Mouse (Mus musculus): ENCODE results near the gene Wbp1. TPM values are rescaled to one million over a fixed set of nuclear protein-coding genes. Genes with fewer than 3 reads are reported as not detected.

The Wbp1 gene
- 199 and 235 TPM in 2 replicates for polyA plus RNA-seq (2012; rRNA removed)

GRCm38 (mm10) chr6:83120930-83121862, at the start of gene Wbp1:
TSS of gene Wbp1 (minus strand) at chr6:83121559.

GRCm38 (mm10) chr6:83165607-83166242, 44.4 kb upstream of the Wbp1 start, which contains the start of gene Dctn1:
TSS of gene Dctn1 (plus strand) at chr6:83165920.

GRCm38 (mm10) chr6:83156259-83156684, 34.9 kb upstream of the Wbp1 start, which contains the start of the genes Wdr54 and 1700003E16Rik:
TSS of gene Wdr54 (minus strand) at chr6:83156397.
TSS of gene 1700003E16Rik (plus strand) at chr6:83156404.

GRCm38 (mm10) chr6:83134951-83135513, 13.7 kb upstream of the Wbp1 start, which contains the start of gene Rtkn:
TSS of gene Rtkn (plus strand) at chr6:83135463.

GRCm38 (mm10) chr6:83125331-83125730, 4.0 kb upstream of the Wbp1 start, which contains the start of gene Ino80b:
TSS of gene Ino80b (minus strand) at chr6:83125431.

GRCm38 (mm10) chr6:83115011-83115671, 6.2 kb downstream of the Wbp1 start, which contains the start of gene Mogs:
TSS of gene Mogs (plus strand) at chr6:83115496.

GRCm38 (mm10) chr6:83108762-83109668, 12.3 kb downstream of the Wbp1 start, which contains the start of gene Mrpl53:
TSS of gene Mrpl53 (plus strand) at chr6:83109040.

GRCm38 (mm10) chr6:83101316-83101687, 20.1 kb downstream of the Wbp1 start, which contains the start of the genes Ccdc142 and Gm42688:
TSS of gene Ccdc142 (plus strand) at chr6:83101601.
TSS of gene Gm42688 (plus strand) at chr6:83101617.

GRCm38 (mm10) chr6:83086121-83087035, 35.0 kb downstream of the Wbp1 start, which contains the start of gene Lbx2:
TSS of gene Lbx2 (plus strand) at chr6:83086367.

GRCm38 (mm10) chr6:83077630-83078323, 43.6 kb downstream of the Wbp1 start, which contains the start of gene Pcgf1:
TSS of gene Pcgf1 (plus strand) at chr6:83077869.

GRCm38 (mm10) chr6:83070247-83070310, 51.3 kb downstream of the Wbp1 start, which contains the start of gene Tlx2:
TSS of gene Tlx2 (minus strand) at chr6:83070293.

Other genes with a start within 250 kb of the Wbp1 start
- gene Sema4f, start 181.8 kb downstream of the Wbp1 start, polyA plus RNA-seq (2012; rRNA removed), result 1.1 and 1.6 TPM in 2 replicates
- gene M1ap, start 174.7 kb downstream of the Wbp1 start, polyA plus RNA-seq (2012; rRNA removed), result 0.44 and 0.59 TPM in 2 replicates
- 11.9 and 13.7 TPM in 2 replicates for gene Dok1, start 88.1 kb downstream of the Wbp1 start, polyA plus RNA-seq (2012; rRNA removed)
- gene Loxl3, start 87.4 kb downstream of the Wbp1 start, polyA plus RNA-seq (2012; rRNA removed), result 5.0 and 5.3 TPM in 2 replicates
- 746 and 821 TPM in 2 replicates for gene Aup1, start 67.0 kb downstream of the Wbp1 start, polyA plus RNA-seq (2012; rRNA removed)
- gene Htra2, start 66.3 kb downstream of the Wbp1 start, polyA plus RNA-seq (2012; rRNA removed), result 51.6 and 61.4 TPM in 2 replicates
- 25.8 and 29.2 TPM in 2 replicates for gene Dqx1, start 63.7 kb downstream of the Wbp1 start, polyA plus RNA-seq (2012; rRNA removed)
- gene Tlx2, start 51.3 kb downstream of the Wbp1 start, polyA plus RNA-seq (2012; rRNA removed), result 5.6 and 9.6 TPM in 2 replicates
- gene Pcgf1, start 43.7 kb downstream of the Wbp1 start, polyA plus RNA-seq (2012; rRNA removed), result 12.9 and 13.3 TPM in 2 replicates
- gene Lbx2, start 35.2 kb downstream of the Wbp1 start, polyA plus RNA-seq (2012; rRNA removed), result 0.57 and 1.5 TPM in 2 replicates
- 11.3 and 12.3 TPM in 2 replicates for gene Ccdc142, start 20.0 kb downstream of the Wbp1 start, polyA plus RNA-seq (2012; rRNA removed)
- 4.3 and 4.6 TPM in 2 replicates for gene Gm42688, start 19.9 kb downstream of the Wbp1 start, polyA plus RNA-seq (2012; rRNA removed)
- gene Mrpl53, start 12.5 kb downstream of the Wbp1 start, polyA plus RNA-seq (2012; rRNA removed), result 69.7 and 85.9 TPM in 2 replicates
- gene Mogs, start 6.1 kb downstream of the Wbp1 start, polyA plus RNA-seq (2012; rRNA removed), result 91.9 and 97.3 TPM in 2 replicates
- gene Ino80b, start 3.9 kb upstream of the Wbp1 start, polyA plus RNA-seq (2012; rRNA removed), result 59.8 and 64.1 TPM in 2 replicates
- 86.7 and 88.4 TPM in 2 replicates for gene Rtkn, start 13.9 kb upstream of the Wbp1 start, polyA plus RNA-seq (2012; rRNA removed)
- 3.4 and 4.4 TPM in 2 replicates for gene Wdr54, start 34.8 kb upstream of the Wbp1 start, polyA plus RNA-seq (2012; rRNA removed)
- 0.46 and 0.72 TPM in 2 replicates for gene 1700003E16Rik, start 34.8 kb upstream of the Wbp1 start, polyA plus RNA-seq (2012; rRNA removed)
- 151 and 162 TPM in 2 replicates for gene Dctn1, start 44.4 kb upstream of the Wbp1 start, polyA plus RNA-seq (2012; rRNA removed)
- 0.21 TPM in 2 replicates for gene Slc4a5, start 98.3 kb upstream of the Wbp1 start, polyA plus RNA-seq (2012; rRNA removed)
- gene Mthfd2, start 204.3 kb upstream of the Wbp1 start, polyA plus RNA-seq (2012; rRNA removed), result 3.2 and 3.3 TPM in 2 replicates
- 32.4 and 35.1 TPM in 2 replicates for gene Mob1a, start 204.5 kb upstream of the Wbp1 start, polyA plus RNA-seq (2012; rRNA removed)
- gene Bola3, start 227.6 kb upstream of the Wbp1 start, polyA plus RNA-seq (2012; rRNA removed), result 11.6 and 187 TPM in 2 replicates

All from colon, adult 2 months (tissue).